26 mouse cellular contexts compared by ENCODE assay signal in the genomic region with DNA sequence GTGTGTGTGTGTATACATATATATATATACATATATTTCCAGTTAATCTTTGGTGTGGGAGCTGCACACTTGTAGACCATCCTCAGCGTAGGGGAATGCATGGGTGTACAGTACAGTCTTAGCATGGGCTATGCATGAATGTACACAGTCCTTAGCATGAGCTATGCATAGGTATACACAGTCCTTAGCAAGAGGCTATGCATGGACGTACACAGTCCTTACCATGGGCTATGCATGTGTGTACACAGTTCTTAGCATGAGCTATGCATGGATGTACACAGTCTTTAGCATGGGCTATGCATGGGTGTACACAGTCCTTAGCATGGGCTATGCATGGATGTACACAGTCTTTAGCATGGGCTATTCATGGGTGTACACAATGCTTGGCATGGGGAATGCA.
A peak's percentile ranks its signal among the peaks of the same experiment; 100 is the strongest.
DNase-seq lines count a peak whose midpoint lies in the region; ATAC-seq and TF ChIP-seq lines count a peak whose summit lies in the region.
"Had no signal": no experiment of that assay in that cellular context is flagged by ENCODE, and none has a peak within 500 bp of the region (broad histone marks: within the 10 kb centered on the region; RNA-seq: fewer than 3 reads in every experiment).

No protein-coding gene starts in this region.

- H3K4me3 ChIP-seq in forebrain, embryonic 11.5 days (ENCODE audit: low read depth, low read length), result no peak overlapping the region
- no peak overlapping the region for H3K4me3 ChIP-seq in forebrain, embryonic 16.5 days (replicated peaks; ENCODE audit: low read length)
- no peak overlapping the region for H3K4me3 ChIP-seq in kidney, embryonic 16.5 days (ENCODE audit: low read length)
- H3K4me3 ChIP-seq in midbrain, embryonic 11.5 days (ENCODE audit: low read depth, low read length), result no peak overlapping the region
- no peak overlapping the region for H3K4me3 ChIP-seq in midbrain, embryonic 16.5 days (ENCODE audit: low read depth, low read length)
- H3K4me3 ChIP-seq in stomach, embryonic 16.5 days (replicated peaks; ENCODE audit: low read length), result no peak overlapping the region
- H3K4me3 ChIP-seq in stomach, postnatal 0 days (ENCODE audit: low read depth, low read length), result no peak overlapping the region
- H3K4me3 ChIP-seq: forebrain, embryonic 10.5 days; gastrocnemius, adult 2 months; hindbrain, embryonic 12.5 days had no signal

- TF ChIP-seq CTCF in stomach, postnatal 0 days (IDR thresholded peaks at IDR 0.05; ENCODE audit: low read depth), result no peak

- no peak overlapping the region for H3K27ac ChIP-seq in forebrain, embryonic 11.5 days (ENCODE audit: low read depth, low read length)
- H3K27ac ChIP-seq in forebrain, embryonic 16.5 days (ENCODE audit: low read length), result no peak overlapping the region
- no peak overlapping the region for H3K27ac ChIP-seq in kidney, embryonic 16.5 days (ENCODE audit: low read length)
- H3K27ac ChIP-seq in midbrain, embryonic 11.5 days (ENCODE audit: low read depth, low read length), result no peak overlapping the region
- no peak overlapping the region for H3K27ac ChIP-seq in midbrain, embryonic 16.5 days (ENCODE audit: low read length)
- H3K27ac ChIP-seq in stomach, embryonic 16.5 days (ENCODE audit: low read length), result no peak overlapping the region
- no peak overlapping the region for H3K27ac ChIP-seq in stomach, postnatal 0 days (replicated peaks)
- H3K27ac ChIP-seq: forebrain, embryonic 10.5 days; gastrocnemius, adult 2 months; hindbrain, embryonic 12.5 days had no signal

- H3K4me1 ChIP-seq in forebrain, embryonic 11.5 days (replicated peaks; ENCODE audit: control insufficient read depth, insufficient read depth, low read length), result no peaks in the 10 kb centered on the region
- no peaks in the 10 kb centered on the region for H3K4me1 ChIP-seq in forebrain, embryonic 16.5 days (replicated peaks; ENCODE audit: control insufficient read depth, insufficient read depth, low read length)
- H3K4me1 ChIP-seq in kidney, embryonic 16.5 days (ENCODE audit: insufficient read depth, low read length), result no peaks in the 10 kb centered on the region
- H3K4me1 ChIP-seq in midbrain, embryonic 11.5 days (ENCODE audit: control insufficient read depth, insufficient read depth, low read length), result no peaks in the 10 kb centered on the region
- H3K4me1 ChIP-seq in midbrain, embryonic 16.5 days (ENCODE audit: control insufficient read depth, insufficient read depth, low read length), result no peaks in the 10 kb centered on the region
- H3K4me1 ChIP-seq in stomach, embryonic 16.5 days (ENCODE audit: control insufficient read depth, insufficient read depth, low read length), result no peaks in the 10 kb centered on the region
- no peaks in the 10 kb centered on the region for H3K4me1 ChIP-seq in stomach, postnatal 0 days (replicated peaks; ENCODE audit: control insufficient read depth, insufficient read depth)
- H3K4me1 ChIP-seq: forebrain, embryonic 10.5 days; hindbrain, embryonic 12.5 days had no signal

- H3K36me3 ChIP-seq in forebrain, embryonic 11.5 days (ENCODE audit: control insufficient read depth, insufficient read depth, low read length), result no peaks in the 10 kb centered on the region
- no peaks in the 10 kb centered on the region for H3K36me3 ChIP-seq in forebrain, embryonic 16.5 days (ENCODE audit: control insufficient read depth, insufficient read depth)
- no peaks in the 10 kb centered on the region for H3K36me3 ChIP-seq in kidney, embryonic 16.5 days (ENCODE audit: insufficient read depth, low read length)
- no peaks in the 10 kb centered on the region for H3K36me3 ChIP-seq in midbrain, embryonic 11.5 days (ENCODE audit: control insufficient read depth, insufficient read depth, low read length)
- H3K36me3 ChIP-seq in midbrain, embryonic 16.5 days (ENCODE audit: control insufficient read depth, insufficient read depth, low read length), result no peaks in the 10 kb centered on the region
- H3K36me3 ChIP-seq in stomach, embryonic 16.5 days (ENCODE audit: control insufficient read depth, insufficient read depth, low read length), result no peaks in the 10 kb centered on the region
- H3K36me3 ChIP-seq in stomach, postnatal 0 days (ENCODE audit: control insufficient read depth, insufficient read depth, low read length), result no peaks in the 10 kb centered on the region
- H3K36me3 ChIP-seq: forebrain, embryonic 10.5 days; G1E; hindbrain, embryonic 12.5 days had no signal

- H3K27me3 ChIP-seq in forebrain, embryonic 11.5 days (ENCODE audit: control insufficient read depth, insufficient read depth, low read length), result no peaks in the 10 kb centered on the region
- H3K27me3 ChIP-seq in forebrain, embryonic 16.5 days (replicated peaks; ENCODE audit: control insufficient read depth, insufficient read depth, low read length), result no peaks in the 10 kb centered on the region
- no peaks in the 10 kb centered on the region for H3K27me3 ChIP-seq in kidney, embryonic 16.5 days (ENCODE audit: insufficient read depth, low read length)
- no peaks in the 10 kb centered on the region for H3K27me3 ChIP-seq in midbrain, embryonic 11.5 days (ENCODE audit: control insufficient read depth, insufficient read depth, low read length)
- H3K27me3 ChIP-seq in midbrain, embryonic 16.5 days (ENCODE audit: control insufficient read depth, insufficient read depth, low read depth, low read length), result no peaks in the 10 kb centered on the region
- no peaks in the 10 kb centered on the region for H3K27me3 ChIP-seq in stomach, embryonic 16.5 days (ENCODE audit: control insufficient read depth, insufficient read depth, low read length)
- no peaks in the 10 kb centered on the region for H3K27me3 ChIP-seq in stomach, postnatal 0 days (ENCODE audit: control insufficient read depth, insufficient read depth, low read length)
- H3K27me3 ChIP-seq: CH12.LX; hindbrain, embryonic 12.5 days; Patski had no signal

- no peak overlapping the region for H3K4me2 ChIP-seq in forebrain, embryonic 11.5 days (ENCODE audit: low read depth, low read length, severe bottlenecking)
- H3K4me2 ChIP-seq in forebrain, embryonic 16.5 days (ENCODE audit: low read length), result no peak overlapping the region
- H3K4me2 ChIP-seq in kidney, embryonic 16.5 days (replicated peaks; ENCODE audit: low read depth, low read length), result no peak overlapping the region
- H3K4me2 ChIP-seq in midbrain, embryonic 11.5 days, result no peak overlapping the region
- no peak overlapping the region for H3K4me2 ChIP-seq in midbrain, embryonic 16.5 days (ENCODE audit: low read length)
- no peak overlapping the region for H3K4me2 ChIP-seq in stomach, embryonic 16.5 days (ENCODE audit: low read depth, low read length)
- no peak overlapping the region for H3K4me2 ChIP-seq in stomach, postnatal 0 days (replicated peaks; ENCODE audit: low read depth)
- H3K4me2 ChIP-seq: heart, embryonic 11.5 days; hindbrain, embryonic 12.5 days had no signal

- 88% methylated on average over 2 of the region's 2 CpGs for WGBS in forebrain, embryonic 11.5 days
- 87% methylated on average over 2 of the region's 2 CpGs for WGBS in forebrain, embryonic 16.5 days
- 92% methylated on average over 2 of the region's 2 CpGs for WGBS in kidney, embryonic 16.5 days
- 89% methylated on average over 2 of the region's 2 CpGs for whole genome bisulfite sequencing in midbrain, embryonic 11.5 days
- whole genome bisulfite sequencing in midbrain, embryonic 16.5 days, result 96% methylated on average over 2 of the region's 2 CpGs
- 90% methylated on average over 2 of the region's 2 CpGs for WGBS in stomach, embryonic 16.5 days
- WGBS in stomach, postnatal 0 days, result 89% methylated on average over 2 of the region's 2 CpGs

- no peak for DNase-seq in forebrain, embryonic 11.5 days (ENCODE audit: low spot score)
- no peak for DNase-seq in kidney, postnatal 4 days
- DNase-seq in midbrain, embryonic 11.5 days (ENCODE audit: low spot score, missing footprints), result peak; percentile 23
- no peak for DNase-seq in stomach, postnatal 0 days (ENCODE audit: low spot score)
- DNase-seq: adrenal gland, postnatal 10 days; adrenal gland, postnatal 36 days; B cell, adult 2 months; cerebellum, adult 18-20 months; cerebellum, adult 9-10 months; cerebellum, postnatal 14 days; forebrain, postnatal 0 days; gastrocnemius, adult 2 months; gastrocnemius, postnatal 14 days; heart, adult 11 months had no signal

- H3K9me3 ChIP-seq in forebrain, embryonic 11.5 days (ENCODE audit: control insufficient read depth, low read length), result no peaks in the 10 kb centered on the region
- H3K9me3 ChIP-seq in forebrain, embryonic 16.5 days (ENCODE audit: control insufficient read depth, low read length), result no peaks in the 10 kb centered on the region
- H3K9me3 ChIP-seq in kidney, embryonic 16.5 days (ENCODE audit: low read length), result no peaks in the 10 kb centered on the region
- H3K9me3 ChIP-seq in midbrain, embryonic 11.5 days (ENCODE audit: control insufficient read depth, low read length), result no peaks in the 10 kb centered on the region
- H3K9me3 ChIP-seq in midbrain, embryonic 16.5 days (replicated peaks; ENCODE audit: control insufficient read depth, low read length, poor library complexity, severe bottlenecking), result no peaks in the 10 kb centered on the region
- no peaks in the 10 kb centered on the region for H3K9me3 ChIP-seq in stomach, embryonic 16.5 days (replicated peaks; ENCODE audit: control insufficient read depth, low read length)
- H3K9me3 ChIP-seq in stomach, postnatal 0 days (ENCODE audit: control insufficient read depth, low read length), result no peaks in the 10 kb centered on the region
- H3K9me3 ChIP-seq: G1E had no signal

- TF ChIP-seq EP300 in stomach, postnatal 0 days (optimal IDR thresholded peaks at IDR 0.05), result no peak

- no peak overlapping the region for H3K9ac ChIP-seq in forebrain, embryonic 11.5 days (ENCODE audit: low read length)
- H3K9ac ChIP-seq in forebrain, embryonic 16.5 days (replicated peaks; ENCODE audit: low read depth, low read length), result no peak overlapping the region
- H3K9ac ChIP-seq in kidney, embryonic 16.5 days (replicated peaks; ENCODE audit: low read length), result no peak overlapping the region
- no peak overlapping the region for H3K9ac ChIP-seq in midbrain, embryonic 11.5 days (ENCODE audit: low read length)
- no peak overlapping the region for H3K9ac ChIP-seq in midbrain, embryonic 16.5 days (ENCODE audit: low read depth, low read length)
- H3K9ac ChIP-seq in stomach, embryonic 16.5 days (ENCODE audit: low read length), result no peak overlapping the region
- no peak overlapping the region for H3K9ac ChIP-seq in stomach, postnatal 0 days (ENCODE audit: low read length)
- H3K9ac ChIP-seq: forebrain, postnatal 0 days; hindbrain, embryonic 12.5 days had no signal

- ATAC-seq in forebrain, embryonic 11.5 days (replicated peaks; ENCODE audit: low FRiP score), result 0 out of 2 replicates have a peak, but pooled peaks have one; percentile 27
- no peak; the same call in 1 of the 2 replicates for ATAC-seq in forebrain, embryonic 16.5 days
- ATAC-seq in kidney, embryonic 16.5 days (ENCODE audit: low FRiP score, low TSS enrichment), result 0 out of 2 replicates have a peak, but pooled peaks have one; percentile 23
- ATAC-seq in midbrain, embryonic 11.5 days (ENCODE audit: low FRiP score), result no peak
- ATAC-seq in midbrain, embryonic 16.5 days, result no peak
- ATAC-seq in stomach, embryonic 16.5 days (ENCODE audit: insufficient read depth, low FRiP score), result peak; percentile 50; the same call in 1 of the 2 replicates
- no peak for ATAC-seq in stomach, postnatal 0 days (ENCODE audit: low FRiP score, low TSS enrichment)
- ATAC-seq: forebrain, postnatal 0 days; hindbrain, embryonic 16.5 days; inflammation-experienced regulatory T-cells, adult 6 months; Patski had no signal

Comparison
In these comparisons a context has a peak if more than half of its experiments do, and no peak if none do; other contexts are left out.
1. ATAC-seq: peak in forebrain, embryonic 11.5 days (single experiment), kidney, embryonic 16.5 days (single experiment) and stomach, embryonic 16.5 days (single experiment); none in forebrain, embryonic 16.5 days (single experiment), midbrain, embryonic 11.5 days (single experiment), midbrain, embryonic 16.5 days (single experiment) and stomach, postnatal 0 days (single experiment).